Mouse (Mus musculus): ENCODE results near the gene Vat1.

GRCm38 (mm10) chr11:101416433-101417100 lies 49.5 kb downstream of the Vat1 start:
- TF ChIP-seq POLR2A (IDR thresholded peaks at IDR 0.05; ENCODE audit: insufficient read depth, low read depth, low read length) (no peak), CTCF (IDR thresholded peaks at IDR 0.05; ENCODE audit: insufficient read depth, low read depth, low read length) (no peak)

Data from olfactory bulb, adult 2 months (tissue).